Mouse (Mus musculus) kidney, adult 2 months (tissue): ENCODE measurements around the gene Trpm8.

ENCODE experiments used
- CTCF ChIP-seq: fragments of 200-500 bp; conservative IDR thresholded peaks from 2 replicates; pipeline ENCODE4 v1.5.1; 2011; ENCODE audit warnings: low read depth, mild to moderate bottlenecking, control low read depth, low read length, moderate library complexity, mixed read lengths; ENCODE audit not compliant: insufficient read depth, insufficient read length
- POLR2A ChIP-seq: fragments of 200-500 bp; IDR thresholded peaks from one replicate; pipeline ENCODE4 v1.6.1; 2011; ENCODE audit warnings: low read depth, low read length, control low read depth

DNA sequence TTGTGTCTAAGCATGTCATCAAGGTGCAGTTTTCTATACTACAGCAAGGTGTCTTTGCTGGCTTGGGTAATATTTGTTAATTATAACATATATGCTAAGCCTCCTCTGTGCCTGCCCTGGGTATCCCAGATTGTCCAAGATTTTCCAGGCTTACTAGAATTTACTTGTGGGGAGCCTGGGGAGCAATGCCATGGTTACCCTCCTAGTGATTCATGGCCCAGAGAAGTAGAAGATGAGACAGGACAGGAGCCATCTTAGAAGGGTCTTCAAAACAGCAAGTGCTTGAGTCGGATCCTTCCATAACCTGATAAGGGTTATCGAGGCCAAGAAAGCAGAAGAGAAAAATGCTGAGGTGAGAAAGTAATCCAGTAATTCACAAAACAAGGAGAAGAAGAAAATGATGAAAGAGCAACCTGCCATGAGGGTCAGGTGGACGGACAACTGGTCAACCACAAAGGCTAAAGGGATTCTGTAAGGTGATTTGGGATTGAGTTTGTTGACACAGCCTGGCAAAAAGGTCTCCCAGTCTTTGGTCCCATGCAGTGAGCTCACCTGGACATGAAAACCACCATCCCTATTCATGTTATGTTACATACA lies 14.0 kb downstream of the Trpm8 start:
- TF ChIP-seq POLR2A (no peak), CTCF (no peak)
